Mouse (Mus musculus): ENCODE results near the gene Avp.

Avp gene

GRCm38 (mm10) chr2:130569926-130570325 is 12.4 kb downstream of the Avp start:
- no peak for DNase-seq (ENCODE audit: low spot score)

DNA sequence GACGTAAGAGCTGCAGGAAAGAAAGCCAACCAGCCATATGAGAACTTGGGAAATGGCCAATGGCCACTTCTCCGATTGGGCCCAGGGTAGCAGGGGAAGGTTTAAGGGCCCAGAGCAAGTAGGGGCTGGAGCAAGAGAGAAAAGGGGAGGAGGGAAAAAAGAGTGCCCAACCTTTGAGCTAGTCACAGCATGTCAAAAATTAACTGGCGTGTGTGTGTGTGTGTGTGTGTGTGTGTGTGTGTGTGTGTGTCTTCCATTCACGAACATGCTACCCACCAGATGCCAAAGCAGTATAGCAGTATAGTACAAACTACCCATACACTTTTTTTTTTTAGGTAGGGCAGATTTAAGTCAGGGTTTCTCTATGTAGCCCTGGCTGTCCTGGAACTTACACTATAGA is 13.4 kb downstream of the Avp start:
- DNase-seq (ENCODE audit: low spot score) = no peak

- DNase-seq (ENCODE audit: low spot score) = no peak
These were observed 17.4 kb downstream of the Avp start for GRCm38 (mm10) chr2:130564983-130565382.

GRCm38 (mm10) chr2:130564063-130564462 is 18.3 kb downstream of the Avp start:
- peak; percentile 12 for DNase-seq (ENCODE audit: low spot score)

GRCm38 (mm10) chr2:130563212-130564055 is 18.9 kb downstream of the Avp start, which contains the start of gene Mrps26:
Gene Mrps26 (plus strand): TSS chr2:130563742.
- peak; percentile 66 for DNase-seq (ENCODE audit: low spot score)

DNA sequence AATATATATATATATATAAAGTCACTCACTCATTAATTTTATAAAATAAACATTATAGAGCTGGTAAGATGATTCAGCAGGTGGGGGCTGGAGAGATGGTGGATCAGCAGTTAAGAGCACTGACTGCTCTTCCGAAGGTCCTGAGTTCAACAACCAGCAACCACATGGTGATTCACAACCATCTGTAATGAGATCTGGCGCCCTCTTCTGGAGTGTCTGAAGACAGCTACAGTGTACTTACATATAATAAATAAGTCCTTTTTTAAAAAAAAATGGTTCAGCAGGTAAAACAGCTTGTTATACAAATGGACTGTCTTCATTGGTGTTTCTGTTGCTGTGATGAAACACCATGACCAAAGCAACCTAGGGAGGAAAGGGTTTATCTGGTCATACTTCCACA is 24.3 kb downstream of the Avp start:
- no peak for DNase-seq (ENCODE audit: low spot score)

- DNase-seq (ENCODE audit: low spot score) = no peak
These were observed 24.9 kb downstream of the Avp start for GRCm38 (mm10) chr2:130557462-130557861.

DNA sequence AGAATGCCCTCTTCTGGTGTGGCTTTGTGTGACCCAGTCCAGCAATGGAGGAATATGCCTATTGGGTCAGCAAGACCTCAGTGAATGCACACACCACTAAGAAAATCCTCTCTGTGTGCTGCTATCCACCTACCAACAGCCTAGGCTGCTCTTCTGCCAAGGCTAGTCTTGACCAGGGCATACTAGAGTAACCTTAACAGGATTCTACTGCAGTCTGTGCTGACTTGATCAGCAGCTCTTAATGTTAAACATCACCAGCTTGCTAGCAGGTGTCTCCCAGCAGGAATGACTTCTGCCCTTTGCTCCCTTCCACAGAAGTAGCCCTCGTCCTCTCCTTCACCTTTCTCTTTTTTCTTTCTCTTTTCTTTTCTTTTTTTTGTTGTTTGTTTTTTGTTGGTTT is 26.1 kb downstream of the Avp start:
- no peak for DNase-seq (ENCODE audit: low spot score)

- no peak for DNase-seq (ENCODE audit: low spot score)
These were observed 27.5 kb downstream of the Avp start for GRCm38 (mm10) chr2:130554841-130555240.

GRCm38 (mm10) chr2:130546957-130547356 is 35.4 kb downstream of the Avp start:
- no peak for DNase-seq (ENCODE audit: low spot score)

DNA sequence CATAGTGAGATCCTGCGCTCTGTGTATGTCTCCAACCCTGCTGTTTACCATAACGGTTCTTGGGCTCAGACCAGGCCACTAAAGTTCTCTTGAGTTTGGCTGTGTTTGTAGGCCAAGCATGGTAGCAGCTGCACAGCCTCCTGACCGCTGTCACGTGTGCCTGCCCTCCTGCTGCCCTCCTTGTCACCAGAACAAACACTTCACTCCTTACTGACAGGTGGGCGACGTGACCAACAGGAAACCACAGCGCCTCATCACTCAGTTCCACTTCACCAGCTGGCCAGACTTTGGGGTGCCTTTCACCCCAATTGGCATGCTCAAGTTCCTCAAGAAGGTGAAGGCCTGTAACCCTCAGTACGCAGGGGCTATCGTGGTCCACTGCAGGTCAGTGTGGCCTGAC is 42.1 kb downstream of the Avp start:
- DNase-seq (ENCODE audit: low spot score) = no peak

DNA sequence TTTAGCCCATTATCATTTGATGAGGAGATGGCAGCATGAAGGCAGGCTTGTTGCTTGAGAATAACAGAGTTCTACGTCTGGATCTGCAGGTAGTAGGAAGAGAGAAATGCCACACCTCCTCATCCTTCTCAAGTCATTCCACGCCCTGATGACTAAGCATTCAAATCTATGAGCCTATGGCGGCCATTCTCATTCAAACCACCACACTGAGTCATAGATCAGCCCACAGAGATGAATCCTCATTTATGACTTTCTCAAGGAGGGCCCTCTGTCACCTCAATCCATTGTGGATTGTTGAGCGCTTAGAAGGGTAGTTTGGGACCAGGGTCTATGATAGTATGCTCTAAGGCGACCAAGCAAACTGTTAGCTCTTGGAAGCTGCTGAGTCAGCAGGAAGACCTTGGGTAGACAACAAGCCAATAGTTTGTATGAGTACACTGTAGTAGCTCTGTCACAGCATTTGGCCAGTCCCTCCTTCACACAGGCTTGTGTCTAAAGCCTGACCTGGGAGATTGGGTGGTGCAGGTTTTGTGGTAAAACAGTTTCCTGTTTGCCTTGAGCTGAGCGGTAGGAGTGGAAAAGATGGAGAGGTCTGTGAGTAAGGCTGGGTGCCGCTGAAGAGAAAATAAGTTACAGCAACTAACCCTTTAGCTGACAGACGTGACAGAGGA is 43.3 kb downstream of the Avp start:
- no peak for DNase-seq (ENCODE audit: low spot score)

- no peak for DNase-seq (ENCODE audit: low spot score)
These were observed 45.5 kb downstream of the Avp start for GRCm38 (mm10) chr2:130536890-130537289.

DNA sequence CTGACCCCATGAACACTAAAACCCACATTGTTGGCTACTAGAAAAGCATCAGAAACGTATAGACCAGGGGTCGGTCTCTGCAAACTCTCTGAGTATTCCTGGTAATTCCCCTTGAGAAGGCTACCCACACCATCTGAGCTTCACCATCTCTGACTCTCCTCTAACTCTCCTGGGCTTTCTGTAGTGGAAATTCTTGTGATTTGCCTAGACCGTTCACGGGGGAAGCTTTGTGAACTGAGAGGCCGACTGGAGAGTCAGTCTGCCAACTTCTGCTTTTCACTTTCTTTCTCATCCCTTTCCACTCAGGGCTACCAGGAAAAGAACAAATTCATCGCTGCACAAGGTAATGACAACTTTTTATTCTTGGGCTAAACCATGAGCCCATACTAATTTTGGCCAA is 47.3 kb downstream of the Avp start:
- no peak for DNase-seq (ENCODE audit: low spot score)

DNA sequence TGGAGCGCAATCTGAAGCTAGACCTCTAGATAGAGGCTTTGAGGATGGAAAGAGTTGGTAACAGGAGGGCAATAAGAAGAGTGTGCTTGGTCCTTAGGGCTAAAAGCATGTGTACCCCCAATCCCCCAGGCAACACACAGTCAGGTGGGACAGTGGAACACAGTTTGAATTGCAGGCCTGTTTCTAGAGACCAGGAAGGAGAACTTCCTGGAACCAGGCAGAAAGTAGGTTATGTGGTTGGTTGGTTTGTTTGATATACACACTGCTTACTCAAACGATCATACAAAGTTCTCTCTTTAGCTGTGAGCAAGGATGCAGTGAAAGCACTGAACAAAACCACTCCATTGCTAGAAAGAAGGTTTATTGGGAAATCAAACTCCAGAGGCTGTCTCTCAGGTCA is 50.2 kb downstream of the Avp start:
- DNase-seq (ENCODE audit: low spot score) = no peak
